Mouse (Mus musculus) limb, embryonic 10.5 days (tissue): ENCODE measurements around the gene Pde6d. TPM values are rescaled to one million over a fixed set of nuclear protein-coding genes. Genes with fewer than 3 reads are reported as not detected.

Source experiments
- DNase-seq: peaks from one replicate; pipeline ENCODE4 v3.0.0-alpha.2; 2017; ENCODE audit warnings: low spot score
- H3K27ac ChIP-seq: fragments of 300-500 bp; sonication (generic); 2 replicates; pipeline ENCODE4 v1.5.1; 2016; ENCODE audit warnings: mild to moderate bottlenecking
- H3K27me3 ChIP-seq: fragments of 300-500 bp; sonication (generic); 2 replicates; pipeline ENCODE4 v1.6.1; 2016; ENCODE audit warnings: low read depth, mild to moderate bottlenecking; ENCODE audit not compliant: poor library complexity, severe bottlenecking
- H3K36me3 ChIP-seq: fragments of 300-500 bp; sonication (generic); 2 replicates; pipeline ENCODE4 v1.6.1; 2016; ENCODE audit warnings: mild to moderate bottlenecking, moderate library complexity
- H3K4me1 ChIP-seq: fragments of 300-500 bp; sonication (generic); 2 replicates; pipeline ENCODE4 v1.6.1; 2016
- H3K4me3 ChIP-seq: fragments of 300-500 bp; sonication (generic); 2 replicates; pipeline ENCODE4 v1.5.1; 2016; ENCODE audit warnings: mild to moderate bottlenecking, moderate library complexity
- H3K9me3 ChIP-seq: fragments of 300-500 bp; sonication (generic); replicated peaks from 2 replicates; pipeline ENCODE4 v1.6.1; 2016; ENCODE audit warnings: mild to moderate bottlenecking
- WGBS: fragments of 180-500 bp; shearing (Covaris S2); methylation state at CpG from one replicate; pipeline ENCODE4 v1.1.7; 2016; 5-methylcytosine and 5-hydroxymethylcytosine counted together
- polyA plus RNA-seq: library from polyadenylated mRNA; unstranded; fragments of >200 nt; fragmentation: Nextera tagmentation; extraction: Ambion mirVana; gene quantifications from 2 replicates; pipeline ENCODE4 v1.2.1, GENCODE M21; 2016

Gene Pde6d
- polyA plus RNA-seq, 1 experiment from 2014 or later, result 74.6 TPM

DNA sequence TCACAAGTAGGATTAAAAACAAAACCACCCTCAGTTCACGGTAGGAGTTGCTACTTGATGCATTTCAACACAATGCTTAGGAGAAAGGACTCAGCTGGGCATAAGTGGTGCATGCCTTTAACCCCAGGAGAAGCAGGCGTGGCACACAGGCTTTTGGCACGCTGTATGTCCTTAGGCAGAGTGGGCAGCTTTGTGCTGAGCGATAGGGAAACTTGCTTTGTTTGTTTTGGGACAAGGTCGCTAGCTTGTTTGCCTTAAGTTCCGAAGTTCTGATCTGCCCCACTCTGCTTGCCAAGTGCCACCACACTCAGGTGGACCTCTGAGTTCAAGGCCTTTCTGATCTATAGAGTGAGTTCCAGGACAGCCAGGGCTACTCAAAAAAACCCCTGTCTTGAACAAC, 12.9 kb upstream of the Pde6d start:
- Histone ChIP-seq H3K27me3 (no peaks in the 10 kb centered on the region), H3K27ac (no peak overlapping the region), H3K36me3 (peaks cover 94% of the 10 kb centered on the region), H3K9me3 (no peaks in the 10 kb centered on the region), H3K4me3 (no peak overlapping the region), H3K4me1 (no peaks in the 10 kb centered on the region)
- DNase-seq, result no peak
- WGBS, result 94% methylated on average over 6 of the region's 6 CpGs

GRCm38 (mm10) chr1:86594539-86594938, 12.1 kb upstream of the Pde6d start:
- 95% methylated on average over 7 of the region's 7 CpGs for WGBS
- Histone ChIP-seq H3K36me3 (peaks cover 94% of the 10 kb centered on the region), H3K9me3 (no peaks in the 10 kb centered on the region), H3K27ac (no peak overlapping the region), H3K4me1 (no peaks in the 10 kb centered on the region), H3K4me3 (no peak overlapping the region), H3K27me3 (no peaks in the 10 kb centered on the region)
- no peak for DNase-seq

GRCm38 (mm10) chr1:86586992-86587391, 4.6 kb upstream of the Pde6d start:
- Histone ChIP-seq H3K27ac (peak overlapping the region; percentile 82), H3K4me3 (peak overlapping the region; percentile 78), H3K27me3 (no peaks in the 10 kb centered on the region), H3K9me3 (no peaks in the 10 kb centered on the region), H3K36me3 (peaks cover 31% of the 10 kb centered on the region), H3K4me1 (peaks cover 23% of the 10 kb centered on the region)
- WGBS, result under 1% methylated on average over 26 of the region's 26 CpGs
- DNase-seq, result peak; percentile 89

DNA sequence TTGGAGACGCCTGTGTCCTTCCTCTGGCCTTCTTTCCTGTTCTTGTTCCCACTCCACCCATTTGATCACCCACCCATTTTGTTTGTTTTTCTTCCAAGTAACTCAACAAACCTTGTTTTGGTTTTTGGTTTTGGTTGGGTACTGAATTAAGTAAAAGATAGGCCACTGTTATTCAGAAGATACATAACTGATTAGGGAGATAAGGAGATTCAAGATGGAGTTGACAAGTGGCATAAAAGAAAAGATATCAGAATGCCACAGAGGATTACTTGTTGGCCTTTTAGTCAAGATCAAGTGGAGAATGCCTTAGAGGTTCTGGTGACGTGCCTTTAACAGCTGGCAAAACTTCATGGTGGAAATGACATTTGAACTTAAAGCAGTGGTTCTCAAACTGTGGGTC, 1.3 kb upstream of the Pde6d start:
- H3K4me3 ChIP-seq, result no peak overlapping the region

GRCm38 (mm10) chr1:86581692-86582450, 558 bp downstream of the Pde6d start:
- Histone ChIP-seq H3K4me1 (peaks cover 22% of the 10 kb centered on the region), H3K4me3 (peak overlapping the region; percentile 81), H3K36me3 (peaks cover 5% of the 10 kb centered on the region; the same call in 1 of the 2 replicates), H3K9me3 (no peaks in the 10 kb centered on the region), H3K27me3 (no peaks in the 10 kb centered on the region), H3K27ac (peak overlapping the region; percentile 92)
- 1% methylated on average over 37 of the region's 38 CpGs for WGBS
- no peak for DNase-seq

More for the DNA sequence above, 1.3 kb upstream of the Pde6d start:
- H3K27ac ChIP-seq, result no peak overlapping the region
- H3K9me3 ChIP-seq, result no peaks in the 10 kb centered on the region
- H3K36me3 ChIP-seq, result peaks cover 5% of the 10 kb centered on the region; the same call in 1 of the 2 replicates
- H3K27me3 ChIP-seq, result no peaks in the 10 kb centered on the region
- H3K4me1 ChIP-seq, result peaks cover 32% of the 10 kb centered on the region
- DNase-seq, result no peak
- WGBS, result 81% methylated on average over 2 of the region's 2 CpGs

DNA sequence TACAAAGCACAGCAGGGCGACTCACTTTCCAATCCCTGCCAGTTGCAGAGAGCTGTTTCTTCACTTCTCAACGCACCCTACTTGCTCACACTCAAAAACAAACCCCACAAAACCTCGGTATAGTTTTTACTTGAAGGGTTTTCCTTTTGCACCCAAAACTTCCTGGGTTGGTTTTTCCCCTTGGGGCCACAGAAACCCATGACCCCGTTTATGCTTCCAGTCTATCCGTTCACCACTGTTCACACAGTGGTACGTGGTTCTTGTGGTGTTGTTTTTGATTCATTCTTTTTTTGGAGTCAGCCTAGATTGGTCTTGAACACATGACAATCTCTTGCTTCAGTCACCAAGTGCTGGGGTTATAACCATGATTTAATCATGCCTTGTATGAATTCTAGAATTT, 2.0 kb downstream of the Pde6d start:
- Histone ChIP-seq H3K27me3 (no peaks in the 10 kb centered on the region), H3K4me1 (peaks cover 18% of the 10 kb centered on the region), H3K9me3 (no peaks in the 10 kb centered on the region), H3K36me3 (peaks cover 5% of the 10 kb centered on the region; the same call in 1 of the 2 replicates), H3K4me3 (no peak overlapping the region), H3K27ac (no peak overlapping the region)
- 84% methylated on average over 6 of the region's 6 CpGs for WGBS
- no peak for DNase-seq

DNA sequence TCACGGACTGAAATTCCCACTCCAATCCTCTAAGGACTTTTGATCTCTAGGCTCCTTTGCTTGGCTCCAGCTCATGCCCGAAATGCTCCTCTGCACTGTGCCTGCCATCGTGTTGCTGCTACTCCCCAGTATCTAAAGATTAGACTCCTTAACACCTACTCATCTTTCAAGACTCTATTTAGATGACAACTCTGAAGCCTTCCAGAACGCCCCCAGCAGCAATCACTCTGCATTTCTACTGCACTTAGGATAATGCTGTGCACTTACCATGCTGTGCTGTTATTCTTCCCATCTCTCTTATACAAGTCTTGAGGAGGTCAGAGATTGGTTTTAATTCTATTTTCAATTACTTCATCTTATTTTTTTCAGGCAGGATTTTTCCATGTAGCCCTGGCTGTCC, 10.5 kb downstream of the Pde6d start:
- no peak overlapping the region for H3K27ac ChIP-seq
- H3K4me3 ChIP-seq, result no peak overlapping the region
- H3K4me1 ChIP-seq, result no peaks in the 10 kb centered on the region
- DNase-seq, result no peak
- H3K27me3 ChIP-seq, result no peaks in the 10 kb centered on the region
- no peaks in the 10 kb centered on the region for H3K9me3 ChIP-seq
- 77% methylated on average over 4 of the region's 4 CpGs for WGBS
- 0 out of 2 replicates have a peak, but pooled peaks cover 7% of the 10 kb centered on the region for H3K36me3 ChIP-seq

DNA sequence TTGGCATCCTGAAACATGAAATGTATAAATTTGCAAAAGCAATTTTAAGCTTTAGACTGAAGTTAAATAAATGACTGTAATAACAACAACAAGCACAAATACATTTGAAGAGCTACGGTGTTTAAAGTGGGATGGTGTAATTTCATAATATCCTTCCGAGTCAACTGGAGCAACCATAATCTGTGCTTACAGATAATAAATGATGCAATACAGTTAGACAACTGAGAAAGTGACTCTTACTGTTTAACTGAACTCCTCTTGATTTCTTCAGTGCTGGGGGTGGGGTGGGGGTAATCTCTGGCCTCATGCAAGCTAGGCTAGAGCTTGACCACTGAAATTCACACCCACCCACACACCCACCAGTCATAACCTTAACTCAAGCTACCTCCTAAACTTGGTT, 11.0 kb downstream of the Pde6d start:
- H3K36me3 ChIP-seq, result 0 out of 2 replicates have a peak, but pooled peaks cover 7% of the 10 kb centered on the region
- no peak overlapping the region for H3K27ac ChIP-seq
- H3K9me3 ChIP-seq, result no peaks in the 10 kb centered on the region
- no peaks in the 10 kb centered on the region for H3K4me1 ChIP-seq
- no peak overlapping the region for H3K4me3 ChIP-seq
- no peaks in the 10 kb centered on the region for H3K27me3 ChIP-seq
- 95% methylated on average over 2 of the region's 2 CpGs for WGBS
- no peak for DNase-seq

GRCm38 (mm10) chr1:86569292-86569860, 13.1 kb downstream of the Pde6d start:
- Histone ChIP-seq H3K4me3 (no peak overlapping the region), H3K27ac (no peak overlapping the region), H3K36me3 (0 out of 2 replicates have a peak, but pooled peaks cover 7% of the 10 kb centered on the region), H3K27me3 (no peaks in the 10 kb centered on the region), H3K4me1 (no peaks in the 10 kb centered on the region), H3K9me3 (no peaks in the 10 kb centered on the region)
- DNase-seq, result no peak
- 89% methylated on average over 2 of the region's 2 CpGs for WGBS

DNA sequence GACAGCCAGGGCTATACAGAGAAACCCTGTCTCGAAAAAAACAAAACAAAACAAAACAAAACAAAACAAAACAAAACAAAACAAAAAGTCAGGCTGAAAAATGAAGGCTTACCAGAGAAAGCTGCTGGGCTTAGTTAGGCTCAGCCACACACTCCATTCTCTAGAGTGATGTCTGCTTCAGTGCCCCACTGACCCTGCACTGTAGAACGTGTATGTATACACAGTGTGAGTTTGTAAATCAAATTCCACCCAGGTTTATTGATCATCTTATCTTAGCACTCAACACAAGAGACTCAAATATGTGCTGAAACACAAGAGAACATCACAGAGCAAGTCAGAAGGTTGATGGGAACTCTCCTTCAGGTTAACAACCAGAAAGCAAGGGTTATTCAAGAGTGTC, 14.0 kb downstream of the Pde6d start:
- no peak overlapping the region for H3K4me3 ChIP-seq
- no peak for DNase-seq
- H3K27ac ChIP-seq, result no peak overlapping the region
- H3K36me3 ChIP-seq, result peaks cover 14% of the 10 kb centered on the region
- 85% methylated on average over 2 of the region's 2 CpGs for WGBS
- H3K9me3 ChIP-seq, result no peaks in the 10 kb centered on the region
- H3K27me3 ChIP-seq, result no peaks in the 10 kb centered on the region
- H3K4me1 ChIP-seq, result no peaks in the 10 kb centered on the region

- H3K4me3 ChIP-seq, result no peak overlapping the region
- no peak for DNase-seq
- no peaks in the 10 kb centered on the region for H3K4me1 ChIP-seq
- WGBS, result 86% methylated on average over 2 of the region's 2 CpGs
- H3K27ac ChIP-seq, result no peak overlapping the region
- no peaks in the 10 kb centered on the region for H3K27me3 ChIP-seq
- no peaks in the 10 kb centered on the region for H3K9me3 ChIP-seq
- H3K36me3 ChIP-seq, result peaks cover 18% of the 10 kb centered on the region
These were observed 19.8 kb downstream of the Pde6d start for GRCm38 (mm10) chr1:86562663-86563062.

- Histone ChIP-seq H3K4me1 (no peaks in the 10 kb centered on the region), H3K4me3 (no peak overlapping the region), H3K27ac (no peak overlapping the region), H3K9me3 (no peaks in the 10 kb centered on the region), H3K36me3 (peaks cover 31% of the 10 kb centered on the region), H3K27me3 (no peaks in the 10 kb centered on the region)
- DNase-seq, result no peak
- 92% methylated on average over 3 of the region's 3 CpGs for WGBS
These were observed 23.2 kb downstream of the Pde6d start for GRCm38 (mm10) chr1:86559232-86559631.

- Histone ChIP-seq H3K27ac (no peak overlapping the region), H3K36me3 (peaks cover 18% of the 10 kb centered on the region), H3K27me3 (no peaks in the 10 kb centered on the region), H3K4me1 (no peaks in the 10 kb centered on the region), H3K9me3 (no peaks in the 10 kb centered on the region), H3K4me3 (no peak overlapping the region)
- WGBS, result 69% methylated on average over 7 of the region's 7 CpGs
- no peak for DNase-seq
These were observed 24.6 kb downstream of the Pde6d start for GRCm38 (mm10) chr1:86557872-86558271.
